Mouse (Mus musculus) lung, embryonic 14.5 days (tissue): ENCODE measurements around the gene Vmn1r115. TPM values are rescaled to one million over a fixed set of nuclear protein-coding genes. Genes with fewer than 3 reads are reported as not detected.
"Not testable (repeated sequence)": the region's sequence is repeated elsewhere in the genome, so short reads cannot be mapped to it uniquely, and the experiment has no call there.

Source experiments
- ATAC-seq: fragments of 200-750 bp; cut with Nextera tagmentation; 2 replicates; pipeline ENCODE4 v1.8.0; 2017; ENCODE audit warnings: mild to moderate bottlenecking, moderate TSS enrichment, moderate library complexity; ENCODE audit not compliant: insufficient read depth
- DNase-seq: peaks from one replicate; pipeline ENCODE4 v3.0.0-alpha.2; 2015
- H3K27ac ChIP-seq: fragments of 300-500 bp; sonication (generic); 2 replicates; pipeline ENCODE4 v1.5.1; 2014; ENCODE audit warnings: low read depth, mild to moderate bottlenecking, moderate library complexity
- H3K27me3 ChIP-seq: fragments of 300-500 bp; sonication (generic); 2 replicates; pipeline ENCODE4 v1.6.1; 2014; ENCODE audit warnings: low read length, control low read depth; ENCODE audit not compliant: insufficient read depth
- H3K36me3 ChIP-seq: fragments of 300-500 bp; sonication (generic); 2 replicates; pipeline ENCODE4 v1.6.1; 2014; ENCODE audit warnings: control low read depth; ENCODE audit not compliant: insufficient read depth
- H3K4me1 ChIP-seq: fragments of 300-500 bp; sonication (generic); 2 replicates; pipeline ENCODE4 v1.6.1; 2014; ENCODE audit warnings: antibody characterized with exemption, control low read depth; ENCODE audit not compliant: insufficient read depth
- H3K4me2 ChIP-seq: fragments of 300-500 bp; sonication (generic); 2 replicates; pipeline ENCODE4 v1.6.1; 2014; ENCODE audit warnings: mild to moderate bottlenecking
- H3K4me3 ChIP-seq: fragments of 300-500 bp; sonication (generic); 2 replicates; pipeline ENCODE4 v1.5.1; 2014; ENCODE audit warnings: low read depth, low read length
- H3K9ac ChIP-seq: fragments of 300-500 bp; sonication (generic); 2 replicates; pipeline ENCODE4 v1.6.1; 2014
- H3K9me3 ChIP-seq: fragments of 300-500 bp; sonication (generic); 2 replicates; pipeline ENCODE4 v1.6.1; 2016; ENCODE audit warnings: low read depth, low read length, control low read depth
- WGBS: fragments of 180-500 bp; shearing (Covaris S2); extraction: QIAGEN DNeasy Blood & Tissue Kit; methylation state at CpG from one replicate; pipeline ENCODE4 v1.1.7; 2014; 5-methylcytosine and 5-hydroxymethylcytosine counted together
- polyA plus RNA-seq: library from polyadenylated mRNA; unstranded; fragments of >200 nt; fragmentation: Nextera tagmentation; extraction: Ambion mirVana; gene quantifications from 2 replicates; pipeline ENCODE4 v1.2.1, GENCODE M21; 2014

The Vmn1r115 gene
- polyA plus RNA-seq: not detected in 2 replicates

DNA sequence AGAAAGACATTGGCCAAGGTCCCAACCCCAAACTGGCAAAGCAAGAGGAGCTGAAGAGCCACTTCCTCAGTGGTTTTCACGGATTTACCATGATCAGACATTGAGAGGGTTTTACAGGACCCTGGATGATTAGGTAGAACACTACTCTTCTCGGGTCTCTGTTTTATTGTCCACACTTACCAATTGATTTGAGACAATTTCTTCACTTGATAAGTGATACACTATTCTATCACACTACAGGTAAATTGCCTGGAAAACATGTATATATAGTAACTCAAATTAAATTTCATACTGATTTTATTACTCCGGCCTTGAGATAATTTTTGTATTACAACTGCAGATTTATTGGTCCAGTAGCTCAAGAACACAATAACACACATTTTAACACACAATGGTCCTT is at the start of gene Vmn1r115:
Vmn1r115 (minus strand) TSS at position 101 of the 400 bp plus-strand sequence.
- not testable (repeated sequence) for H3K27ac ChIP-seq, H3K36me3 ChIP-seq, H3K9me3 ChIP-seq, H3K4me2 ChIP-seq, H3K9ac ChIP-seq, DNase-seq, ATAC-seq, H3K27me3 ChIP-seq, H3K4me3 ChIP-seq, H3K4me1 ChIP-seq
- WGBS: 80% methylated on average over 1 of the region's 3 CpGs

DNA sequence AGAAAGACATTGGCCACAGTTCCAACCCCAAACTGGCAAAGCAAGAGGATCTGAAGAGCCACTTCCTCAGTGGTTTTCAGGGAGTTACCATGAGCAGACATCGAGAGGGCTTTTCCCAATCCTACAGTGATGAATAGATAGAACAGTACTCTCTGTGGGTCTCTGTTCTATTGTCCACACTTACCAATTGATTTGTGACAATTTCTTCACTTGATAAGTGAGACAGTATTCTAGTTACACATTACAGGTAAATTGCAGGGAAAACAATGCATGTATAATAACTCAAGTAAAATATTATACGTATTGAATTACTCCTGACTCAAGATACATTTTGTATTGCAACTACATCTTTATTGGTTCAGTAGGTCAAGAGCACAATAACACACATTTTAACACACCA is 39.2 kb upstream of the Vmn1r115 start, which contains the start of gene Vmn1r117:
Vmn1r117 (minus strand) TSS at position 101 of the 400 bp plus-strand sequence.
- not testable (repeated sequence) for ATAC-seq, DNase-seq
- WGBS: no CpG with 5 or more reads among the region's 2 CpGs

DNA sequence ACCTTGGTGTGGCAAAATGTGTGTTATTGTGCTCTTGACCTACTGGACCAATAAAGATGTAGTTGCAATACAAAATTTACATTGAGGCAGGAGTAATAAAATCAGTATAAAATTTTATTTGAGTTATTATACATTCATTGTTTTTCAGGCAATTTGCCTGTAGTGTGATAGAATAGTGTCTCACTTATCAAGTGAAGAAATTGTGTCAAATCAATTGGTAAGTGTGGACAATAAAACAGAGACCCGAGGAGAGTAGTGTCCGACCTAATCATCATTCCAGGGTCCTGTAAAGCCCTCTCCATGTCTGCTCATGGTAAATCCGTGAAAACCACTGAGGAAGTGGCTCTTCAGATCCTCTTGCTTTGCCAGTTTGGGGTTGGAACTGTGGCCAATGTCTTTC is 27.2 kb upstream of the Vmn1r115 start, which contains the start of gene Vmn1r116:
Vmn1r116 (plus strand) TSS at position 301 of the 400 bp plus-strand sequence.
- not testable (repeated sequence) for H3K9ac ChIP-seq, DNase-seq
- 58% methylated on average over 3 of the region's 3 CpGs for WGBS

More for the DNA sequence above, 39.2 kb upstream of the Vmn1r115 start, which contains the start of gene Vmn1r117:
- H3K4me2 ChIP-seq, H3K36me3 ChIP-seq, H3K27ac ChIP-seq, H3K9me3 ChIP-seq, H3K4me1 ChIP-seq, H3K9ac ChIP-seq, H3K4me3 ChIP-seq, H3K27me3 ChIP-seq: not testable (repeated sequence)

DNA sequence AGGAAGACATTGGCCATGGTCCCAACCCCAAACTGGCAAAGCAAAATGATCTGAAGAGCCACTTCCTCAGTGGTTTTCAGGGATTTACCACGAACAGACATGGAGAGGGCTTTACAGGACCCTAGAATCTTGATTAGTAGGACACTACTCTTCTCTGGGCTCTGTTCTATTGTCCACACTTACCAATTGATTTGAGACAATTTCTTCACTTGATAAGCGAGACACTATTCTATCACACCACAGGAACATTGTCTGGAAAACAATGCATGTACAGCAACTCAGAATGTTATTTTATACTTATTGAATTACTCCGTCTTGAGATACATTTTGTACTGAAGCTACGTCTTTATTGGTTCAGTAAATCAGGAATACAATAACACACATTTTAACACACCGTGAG is 32.7 kb downstream of the Vmn1r115 start, which contains the start of gene Vmn1r114:
Vmn1r114 (minus strand) TSS at position 101 of the 400 bp plus-strand sequence.
- ATAC-seq, H3K27ac ChIP-seq, DNase-seq, H3K9me3 ChIP-seq, H3K36me3 ChIP-seq, H3K27me3 ChIP-seq, H3K4me2 ChIP-seq, H3K4me3 ChIP-seq, H3K9ac ChIP-seq, H3K4me1 ChIP-seq: not testable (repeated sequence)
- no CpG with 5 or more reads among the region's 5 CpGs for WGBS

More for the DNA sequence above, 27.2 kb upstream of the Vmn1r115 start, which contains the start of gene Vmn1r116:
- ATAC-seq, H3K4me1 ChIP-seq, H3K36me3 ChIP-seq, H3K9me3 ChIP-seq, H3K27ac ChIP-seq, H3K4me3 ChIP-seq, H3K27me3 ChIP-seq, H3K4me2 ChIP-seq: not testable (repeated sequence)

Other genes starting within 250 kb of the Vmn1r115 start
- not detected in 2 replicates for gene Gm4513, start 246.0 kb downstream of the Vmn1r115 start, polyA plus RNA-seq
- not detected in 2 replicates for gene Vmn1r107, start 176.1 kb downstream of the Vmn1r115 start, polyA plus RNA-seq
- not detected in 2 replicates for gene Vmn1r111, start 141.8 kb downstream of the Vmn1r115 start, polyA plus RNA-seq
- gene Gm10668, start 114.4 kb downstream of the Vmn1r115 start, polyA plus RNA-seq: not detected in 2 replicates
- not detected in 2 replicates for gene Vmn1r112, start 73.8 kb downstream of the Vmn1r115 start, polyA plus RNA-seq
- not detected in 2 replicates for gene Vmn1r113, start 57.7 kb downstream of the Vmn1r115 start, polyA plus RNA-seq
- not detected in 2 replicates for gene Vmn1r114, start 32.8 kb downstream of the Vmn1r115 start, polyA plus RNA-seq
- gene Vmn1r116, start 27.3 kb upstream of the Vmn1r115 start, polyA plus RNA-seq: not detected in 2 replicates
- not detected in 2 replicates for gene Vmn1r117, start 39.1 kb upstream of the Vmn1r115 start, polyA plus RNA-seq
- not detected in 2 replicates for gene Vmn1r118, start 67.4 kb upstream of the Vmn1r115 start, polyA plus RNA-seq
- gene Vmn1r119, start 167.5 kb upstream of the Vmn1r115 start, polyA plus RNA-seq: not detected in 2 replicates
- not detected in 2 replicates for gene Vmn1r120, start 208.8 kb upstream of the Vmn1r115 start, polyA plus RNA-seq